Mouse (Mus musculus): Measurements from ENCODE around the gene Yipf1. TPM values are rescaled to one million over a fixed set of nuclear protein-coding genes. Genes with fewer than 3 reads are reported as not detected.
"Not testable (repeated sequence)": the region's sequence is repeated elsewhere in the genome, so short reads cannot be mapped to it uniquely, and the experiment has no call there.

Yipf1 gene
- polyA plus RNA-seq, 1 experiment from 2014 or later: 37.8 TPM

DNA sequence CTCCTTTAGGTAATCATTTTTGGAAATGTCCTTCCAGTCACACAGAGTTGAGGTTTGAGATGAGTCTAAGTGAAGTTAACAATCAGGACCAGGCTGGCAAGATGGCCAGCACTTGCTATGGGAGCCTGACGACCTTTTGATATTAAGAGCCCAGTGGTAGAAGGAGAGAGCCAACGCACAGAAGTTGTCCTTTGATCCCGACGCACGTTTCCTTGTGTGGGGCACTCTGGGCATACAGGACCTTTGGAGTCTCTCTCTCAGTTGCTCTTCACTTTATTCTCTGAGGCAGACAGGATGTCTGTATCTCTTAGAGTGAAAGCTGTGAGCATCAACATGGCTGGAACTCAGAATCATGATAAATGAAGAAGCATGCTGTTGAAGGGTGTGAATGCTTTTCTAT, 23.3 kb downstream of the Yipf1 start:
- DNase-seq (ENCODE audit: low spot score): no peak
- Histone ChIP-seq H3K27me3 (ENCODE audit: low read depth, poor library complexity, severe bottlenecking) (no peaks in the 10 kb centered on the region), H3K4me1 (peaks cover 4% of the 10 kb centered on the region; the same call in 1 of the 2 replicates), H3K9me3 (replicated peaks) (peaks cover 3% of the 10 kb centered on the region; the same call in 1 of the 2 replicates), H3K27ac (replicated peaks) (no peak overlapping the region), H3K4me3 (no peak overlapping the region), H3K36me3 (0 out of 2 replicates have a peak, but pooled peaks cover 9% of the 10 kb centered on the region)
- WGBS: 92% methylated on average over 5 of the region's 5 CpGs

DNA sequence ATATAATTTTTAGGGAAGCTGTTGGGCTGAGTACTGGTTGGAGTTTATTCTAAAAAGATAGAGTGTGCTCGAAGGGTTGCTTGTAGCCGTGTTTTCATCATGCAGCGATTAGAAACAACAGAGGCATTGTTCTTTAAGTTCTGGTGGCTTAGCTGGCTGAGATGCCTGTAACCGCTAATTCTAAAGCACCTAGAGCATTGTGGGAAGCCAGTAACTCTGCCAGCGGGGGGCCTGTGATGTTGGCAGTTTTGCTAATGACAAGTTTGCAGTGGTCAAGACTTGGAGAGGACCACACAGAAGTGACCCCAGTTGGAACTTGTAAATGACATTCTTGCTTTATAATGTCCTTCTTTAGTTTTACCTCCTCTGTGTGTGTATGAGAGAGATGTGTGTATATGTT, 27.2 kb downstream of the Yipf1 start:
- DNase-seq (ENCODE audit: low spot score): no peak
- 61% methylated on average over 5 of the region's 5 CpGs for WGBS
- H3K27ac ChIP-seq (replicated peaks): no peak overlapping the region
- H3K4me3 ChIP-seq: no peak overlapping the region
- no peaks in the 10 kb centered on the region for H3K27me3 ChIP-seq (ENCODE audit: low read depth, poor library complexity, severe bottlenecking)
- peaks cover 4% of the 10 kb centered on the region; the same call in 1 of the 2 replicates for H3K4me1 ChIP-seq
- H3K9me3 ChIP-seq (replicated peaks): no peaks in the 10 kb centered on the region
- H3K36me3 ChIP-seq: peaks cover 13% of the 10 kb centered on the region; the same call in 1 of the 2 replicates

DNA sequence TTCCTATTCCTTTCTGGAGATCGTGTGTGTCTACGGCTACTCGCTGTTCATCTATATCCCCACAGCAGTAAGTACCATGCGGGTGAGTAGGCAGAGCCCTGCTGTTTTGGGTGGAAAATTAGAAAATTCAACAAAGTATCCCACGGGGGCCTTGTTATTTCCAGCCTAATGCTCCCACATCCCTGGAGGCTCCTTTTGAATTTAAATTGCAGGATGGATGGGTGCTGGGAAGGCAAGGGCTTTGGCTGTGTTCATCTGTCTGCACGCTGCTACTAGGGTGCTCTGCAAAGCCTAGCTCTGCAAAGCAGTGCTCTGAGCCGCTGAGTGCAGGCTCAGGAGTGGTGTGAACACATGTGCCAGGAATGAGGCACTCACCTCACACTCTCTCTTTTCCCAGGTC, 30.4 kb downstream of the Yipf1 start:
- peaks cover 12% of the 10 kb centered on the region for H3K4me1 ChIP-seq
- no peaks in the 10 kb centered on the region for H3K9me3 ChIP-seq (replicated peaks)
- no peaks in the 10 kb centered on the region for H3K27me3 ChIP-seq (ENCODE audit: low read depth, poor library complexity, severe bottlenecking)
- peaks cover 11% of the 10 kb centered on the region; the same call in 1 of the 2 replicates for H3K36me3 ChIP-seq
- WGBS: 83% methylated on average over 7 of the region's 7 CpGs
- H3K27ac ChIP-seq (replicated peaks): no peak overlapping the region
- no peak for DNase-seq (ENCODE audit: low spot score)
- no peak overlapping the region for H3K4me3 ChIP-seq

DNA sequence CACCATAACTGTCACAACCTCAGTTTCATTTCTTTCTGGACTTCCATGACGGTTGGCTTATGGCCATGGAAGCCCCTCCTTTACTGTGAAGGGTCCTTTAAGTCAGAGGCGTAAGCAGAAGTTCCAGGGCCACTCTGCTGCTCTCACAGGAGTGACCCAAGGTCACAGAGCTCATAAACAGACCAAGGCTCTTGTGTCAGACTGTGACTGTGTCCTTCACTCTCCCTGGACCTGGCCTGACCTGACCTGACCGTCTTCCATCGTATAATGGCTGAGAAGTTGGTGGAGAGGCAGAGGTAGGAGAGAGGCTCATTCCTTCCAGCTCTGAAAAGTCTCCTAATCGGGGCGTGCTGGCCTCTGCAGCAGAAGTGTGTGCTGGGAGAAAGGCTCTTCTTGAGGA, 33.1 kb downstream of the Yipf1 start:
- Histone ChIP-seq H3K36me3 (peaks cover 14% of the 10 kb centered on the region; the same call in 1 of the 2 replicates), H3K9me3 (replicated peaks) (no peaks in the 10 kb centered on the region), H3K4me1 (peaks cover 7% of the 10 kb centered on the region), H3K27me3 (ENCODE audit: low read depth, poor library complexity, severe bottlenecking) (no peaks in the 10 kb centered on the region), H3K27ac (replicated peaks) (no peak overlapping the region), H3K4me3 (no peak overlapping the region)
- no peak for DNase-seq (ENCODE audit: low spot score)
- 88% methylated on average over 6 of the region's 6 CpGs for WGBS

DNA sequence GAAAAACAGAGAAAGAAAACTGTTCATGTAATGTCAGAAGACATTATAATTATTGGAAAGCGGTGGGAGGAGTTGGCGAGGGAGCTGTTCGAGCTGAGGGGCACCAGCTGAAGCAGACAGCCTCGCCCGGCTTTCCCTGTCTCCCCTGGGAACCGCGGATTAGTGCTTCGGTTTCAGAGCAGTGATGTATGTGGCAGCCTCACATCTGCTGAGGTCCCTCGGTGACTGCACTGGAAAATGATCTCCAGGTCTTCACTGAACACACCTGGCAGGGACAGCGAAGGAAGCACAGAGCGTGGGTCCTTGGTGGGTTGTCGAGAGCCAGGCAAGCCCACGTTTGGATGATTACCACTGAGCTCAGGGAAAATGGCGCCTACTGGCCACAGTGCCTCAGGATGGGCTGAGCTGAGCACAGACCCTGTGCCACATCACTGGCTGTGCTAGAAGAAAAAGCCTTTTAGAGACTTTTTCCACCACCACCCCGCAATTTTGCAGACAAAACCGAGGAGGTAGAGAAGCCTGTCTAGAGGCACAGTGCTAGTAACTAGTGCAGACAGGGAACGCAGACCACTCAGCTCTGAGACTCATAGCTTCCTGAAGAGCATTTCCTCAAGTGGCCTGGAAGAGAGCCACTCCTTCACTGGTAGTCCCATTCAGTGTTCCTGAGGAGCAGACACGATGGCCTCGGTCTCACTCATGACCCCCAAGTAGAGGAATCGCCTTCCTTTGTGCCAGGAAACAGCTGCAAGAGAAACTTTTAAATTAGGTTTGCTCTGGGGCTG, 34.6 kb downstream of the Yipf1 start:
- no peak overlapping the region for H3K27ac ChIP-seq (replicated peaks)
- DNase-seq (ENCODE audit: low spot score): peak; percentile 14

DNA sequence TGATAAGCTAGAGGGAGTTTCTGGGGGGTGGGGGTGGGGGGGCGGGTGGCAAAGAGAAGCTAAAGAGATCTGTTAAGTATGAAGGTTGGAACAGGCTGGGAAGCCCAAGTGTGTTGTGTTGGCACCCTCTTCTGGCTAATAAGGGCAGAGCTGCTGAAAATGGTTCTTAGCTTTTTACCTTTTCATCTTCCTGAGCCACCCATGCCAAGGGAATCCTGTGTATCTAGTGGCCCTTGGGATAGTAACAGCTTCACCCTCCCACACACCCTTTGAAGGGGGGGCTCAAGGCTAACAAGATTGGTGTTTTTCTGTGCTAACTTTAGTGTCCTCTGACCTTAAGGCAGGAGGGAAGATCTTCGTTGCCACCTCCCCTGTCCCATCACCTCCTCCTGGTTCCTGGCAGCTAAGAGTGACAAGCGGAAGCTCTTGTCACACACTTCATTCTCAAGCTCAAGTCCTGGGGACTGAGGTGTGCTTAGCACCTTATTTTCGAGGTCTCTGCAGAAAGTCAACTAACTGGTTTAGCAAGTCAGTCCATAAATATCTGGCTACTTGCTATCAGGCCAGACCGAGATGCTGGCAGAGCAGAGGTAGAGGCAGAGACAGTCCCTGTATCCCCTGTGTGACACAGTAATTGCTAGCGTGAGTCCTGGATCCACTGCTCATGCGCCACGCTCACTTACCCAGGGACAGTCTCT, 35.3 kb downstream of the Yipf1 start:
- H3K36me3 ChIP-seq: peaks cover 14% of the 10 kb centered on the region; the same call in 1 of the 2 replicates
- 76% methylated on average over 8 of the region's 8 CpGs for WGBS
- H3K27ac ChIP-seq (replicated peaks): no peak overlapping the region
- H3K4me1 ChIP-seq: peaks cover 7% of the 10 kb centered on the region
- no peak overlapping the region for H3K4me3 ChIP-seq
- no peaks in the 10 kb centered on the region for H3K27me3 ChIP-seq (ENCODE audit: low read depth, poor library complexity, severe bottlenecking)
- H3K9me3 ChIP-seq (replicated peaks): no peaks in the 10 kb centered on the region
- DNase-seq (ENCODE audit: low spot score): peak; percentile 16

More for the DNA sequence above, 34.6 kb downstream of the Yipf1 start:
- Histone ChIP-seq H3K36me3 (peaks cover 14% of the 10 kb centered on the region; the same call in 1 of the 2 replicates), H3K4me1 (peaks cover 7% of the 10 kb centered on the region), H3K4me3 (no peak overlapping the region), H3K9me3 (replicated peaks) (no peaks in the 10 kb centered on the region), H3K27me3 (ENCODE audit: low read depth, poor library complexity, severe bottlenecking) (no peaks in the 10 kb centered on the region)
- 79% methylated on average over 20 of the region's 20 CpGs for WGBS

DNA sequence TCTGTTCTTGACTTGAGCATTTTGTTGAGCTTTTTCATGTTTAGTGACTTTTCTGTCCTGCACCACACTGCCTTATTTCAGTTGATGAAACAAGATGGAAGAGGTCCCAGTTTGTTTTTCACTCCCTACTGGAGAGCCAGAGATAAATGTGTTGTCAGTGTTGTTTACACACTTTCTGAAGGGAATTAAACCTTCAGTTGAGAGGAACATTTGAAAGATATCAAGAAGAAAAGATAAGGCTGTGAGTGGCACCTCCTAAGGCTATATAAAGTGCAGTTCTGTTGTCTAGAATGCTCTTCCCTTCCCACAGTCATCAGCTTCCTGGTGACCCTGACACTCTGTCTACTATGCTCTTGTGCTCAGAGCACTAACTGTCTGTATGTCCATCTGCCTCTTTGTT, 37.2 kb downstream of the Yipf1 start:
- Histone ChIP-seq H3K27ac (replicated peaks) (no peak overlapping the region), H3K4me1 (peaks cover 7% of the 10 kb centered on the region), H3K9me3 (replicated peaks) (no peaks in the 10 kb centered on the region), H3K4me3 (no peak overlapping the region), H3K27me3 (ENCODE audit: low read depth, poor library complexity, severe bottlenecking) (no peaks in the 10 kb centered on the region), H3K36me3 (peaks cover 7% of the 10 kb centered on the region; the same call in 1 of the 2 replicates)
- no peak for DNase-seq (ENCODE audit: low spot score)

DNA sequence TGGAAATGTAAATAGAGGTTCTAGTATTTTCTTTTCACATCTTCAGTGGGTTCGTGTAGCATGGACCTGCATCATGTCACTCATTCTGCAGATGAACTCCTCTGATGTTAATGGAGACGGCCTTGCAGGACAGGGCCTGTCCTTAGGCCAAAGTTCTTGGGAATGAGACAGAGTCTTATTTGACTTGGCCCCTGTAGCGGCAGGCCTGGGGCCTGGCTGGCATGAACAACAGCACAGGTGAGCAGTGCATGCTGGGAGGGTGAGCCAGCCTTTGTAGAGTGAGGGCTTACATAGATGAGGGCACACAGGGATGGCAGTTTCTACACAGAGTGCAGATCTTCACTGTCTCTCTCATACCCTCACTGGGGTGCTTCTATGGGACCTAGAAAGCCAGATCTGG, 39.4 kb downstream of the Yipf1 start:
- Histone ChIP-seq H3K36me3 (peaks cover 7% of the 10 kb centered on the region), H3K4me1 (peaks cover 4% of the 10 kb centered on the region), H3K27me3 (ENCODE audit: low read depth, poor library complexity, severe bottlenecking) (no peaks in the 10 kb centered on the region), H3K9me3 (replicated peaks) (no peaks in the 10 kb centered on the region), H3K27ac (replicated peaks) (no peak overlapping the region), H3K4me3 (no peak overlapping the region)
- 94% methylated on average over 3 of the region's 3 CpGs for WGBS
- DNase-seq (ENCODE audit: low spot score): no peak

DNA sequence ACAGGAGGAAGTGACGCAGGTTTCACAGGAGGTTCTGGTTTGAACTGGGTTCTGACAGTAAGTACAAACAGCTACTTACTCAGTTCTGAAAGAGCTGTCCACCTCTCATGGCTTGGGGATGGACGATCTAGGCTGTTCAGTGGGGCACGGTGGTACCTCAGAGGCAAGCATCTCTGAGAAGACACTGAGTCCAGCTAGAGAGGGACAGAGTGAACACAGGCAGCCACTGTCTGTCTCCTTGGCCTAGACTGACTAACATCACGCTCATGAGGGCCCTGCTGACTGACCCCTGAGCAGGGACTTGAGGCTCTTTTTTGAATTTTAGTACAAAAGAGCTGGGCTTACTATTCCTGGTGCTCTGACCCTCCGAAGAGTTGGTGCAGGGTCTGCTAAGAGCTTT, 40.0 kb downstream of the Yipf1 start:
- Histone ChIP-seq H3K36me3 (peaks cover 7% of the 10 kb centered on the region), H3K27ac (replicated peaks) (no peak overlapping the region), H3K4me1 (no peaks in the 10 kb centered on the region), H3K27me3 (ENCODE audit: low read depth, poor library complexity, severe bottlenecking) (no peaks in the 10 kb centered on the region), H3K4me3 (no peak overlapping the region), H3K9me3 (replicated peaks) (no peaks in the 10 kb centered on the region)
- 93% methylated on average over 5 of the region's 5 CpGs for WGBS
- DNase-seq (ENCODE audit: low spot score): no peak

DNA sequence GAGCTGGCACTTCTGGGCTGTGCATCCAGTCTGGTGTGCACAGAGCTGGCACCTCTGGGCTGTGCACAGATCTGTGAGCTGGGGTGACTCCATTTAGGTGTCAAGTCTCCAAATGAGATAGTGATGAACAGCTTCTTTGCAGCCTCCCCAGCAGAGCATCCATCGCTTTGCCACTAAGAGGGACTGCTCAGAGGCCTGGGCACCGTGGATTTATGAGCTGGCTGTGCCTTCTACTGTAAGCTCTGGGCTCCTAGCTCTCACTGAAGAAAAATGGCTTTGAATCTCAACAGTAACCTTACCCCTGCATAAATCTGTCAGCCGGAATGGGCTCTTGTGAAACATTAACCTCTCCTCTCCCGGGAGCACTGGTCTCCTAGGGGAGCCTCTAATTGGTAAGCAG, 40.4 kb downstream of the Yipf1 start:
- H3K27ac ChIP-seq (replicated peaks): no peak overlapping the region
- H3K9me3 ChIP-seq (replicated peaks): no peaks in the 10 kb centered on the region
- peaks cover 7% of the 10 kb centered on the region for H3K36me3 ChIP-seq
- DNase-seq (ENCODE audit: low spot score): no peak
- 77% methylated on average over 4 of the region's 4 CpGs for WGBS
- H3K4me1 ChIP-seq: no peaks in the 10 kb centered on the region
- no peaks in the 10 kb centered on the region for H3K27me3 ChIP-seq (ENCODE audit: low read depth, poor library complexity, severe bottlenecking)
- H3K4me3 ChIP-seq: no peak overlapping the region

DNA sequence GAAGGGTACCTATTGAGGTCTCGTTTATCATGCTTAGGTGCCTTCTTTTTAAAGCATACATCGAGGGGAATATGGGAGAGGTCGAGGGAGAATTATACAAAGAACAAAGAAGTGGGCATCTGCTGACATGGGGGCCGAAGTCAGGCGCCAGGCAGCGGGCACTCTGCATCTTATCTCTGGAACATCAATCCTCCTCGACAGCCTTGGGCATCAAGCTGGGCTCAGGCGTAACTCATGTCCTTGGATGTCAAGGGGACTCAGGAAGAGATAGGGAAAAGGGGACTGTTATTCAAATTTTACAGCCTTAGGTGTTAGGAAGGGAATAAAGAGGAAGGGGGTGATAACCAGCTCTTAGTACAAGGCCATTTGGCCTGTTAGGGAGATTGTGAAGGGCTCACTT, 43.0 kb downstream of the Yipf1 start:
- DNase-seq (ENCODE audit: low spot score); H3K27me3 ChIP-seq (ENCODE audit: low read depth, poor library complexity, severe bottlenecking); H3K27ac ChIP-seq (replicated peaks); H3K4me3 ChIP-seq; H3K4me1 ChIP-seq; H3K36me3 ChIP-seq; H3K9me3 ChIP-seq (replicated peaks): not testable (repeated sequence)
- WGBS: 79% methylated on average over 8 of the region's 8 CpGs

DNA sequence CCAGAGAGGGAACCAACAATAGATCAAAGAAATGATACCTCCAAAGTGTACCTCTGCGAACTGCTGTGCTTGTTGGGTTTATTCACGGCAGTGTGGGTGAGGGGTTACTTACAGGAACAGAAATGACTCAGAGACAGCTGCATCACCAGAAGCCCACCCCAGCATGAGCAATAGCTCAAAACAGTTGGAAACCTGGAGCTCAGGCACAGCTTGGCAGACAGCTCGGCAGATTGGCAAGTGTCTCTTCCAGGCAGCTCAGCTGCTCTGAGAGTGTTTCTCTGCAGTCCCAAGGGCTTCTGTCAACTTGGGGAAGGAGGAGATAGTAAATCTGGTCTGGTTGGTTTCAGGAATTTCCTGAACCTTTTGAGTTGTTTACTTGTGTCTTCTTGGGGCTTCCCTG, 44.3 kb downstream of the Yipf1 start:
- 0 out of 2 replicates have a peak, but pooled peaks cover 3% of the 10 kb centered on the region for H3K4me1 ChIP-seq
- no peak overlapping the region for H3K27ac ChIP-seq (replicated peaks)
- DNase-seq (ENCODE audit: low spot score): no peak
- 87% methylated on average over 3 of the region's 3 CpGs for WGBS
- H3K36me3 ChIP-seq: peaks cover 5% of the 10 kb centered on the region; the same call in 1 of the 2 replicates
- no peaks in the 10 kb centered on the region for H3K27me3 ChIP-seq (ENCODE audit: low read depth, poor library complexity, severe bottlenecking)
- H3K4me3 ChIP-seq: no peak overlapping the region
- H3K9me3 ChIP-seq (replicated peaks): no peaks in the 10 kb centered on the region
